Mouse (Mus musculus): ENCODE data around the gene Kpna7.
"Not testable (repeated sequence)": the region's sequence is repeated elsewhere in the genome, so short reads cannot be mapped to it uniquely, and the experiment has no call there.

Gene Kpna7

DNA sequence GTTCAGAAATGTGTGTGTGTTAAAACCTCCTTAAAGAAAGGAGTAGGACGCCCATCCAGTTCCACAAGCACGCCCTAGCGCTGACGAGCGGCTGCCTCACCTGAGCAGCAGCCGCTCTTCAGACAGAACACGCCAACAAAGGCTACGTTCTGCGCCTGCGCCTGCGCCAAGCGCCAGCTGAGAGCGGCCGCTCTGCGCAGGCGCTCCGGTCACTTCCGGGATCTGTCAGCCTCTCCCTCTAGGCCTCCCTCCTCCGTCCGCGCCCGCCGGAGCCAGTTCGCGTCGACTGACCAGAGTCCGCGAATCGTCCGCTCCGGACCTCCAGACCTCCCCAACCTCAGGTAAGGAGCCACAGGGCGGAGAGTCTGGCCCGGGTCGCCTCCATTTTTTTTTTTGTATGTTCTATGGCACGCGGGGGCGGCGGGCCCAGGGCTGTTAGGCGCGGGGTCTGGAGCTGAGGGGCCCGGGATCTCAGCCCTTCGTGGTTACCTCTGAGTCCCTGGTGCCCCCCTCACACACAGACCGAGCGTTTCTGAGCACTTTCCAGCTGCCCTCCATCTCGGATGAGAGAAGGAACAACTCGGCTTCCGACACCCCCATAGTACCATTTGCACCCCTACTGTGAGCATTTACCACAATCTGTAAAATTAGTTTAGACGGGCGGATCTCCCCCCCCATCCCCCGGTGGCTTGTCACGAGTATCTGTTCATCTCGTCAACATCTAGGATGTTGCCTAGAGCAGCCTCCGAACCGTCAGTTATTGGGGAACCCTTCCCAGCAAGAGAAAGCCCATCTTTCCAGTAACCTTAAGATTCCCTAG lies at the start of gene Kpna7, which contains the start of gene Arpc1a:
Kpna7 (minus strand) TSS at position 399 of the 820 bp plus-strand sequence.
Arpc1a (plus strand) TSS at position 199 of the 820 bp plus-strand sequence.
- peak; percentile 94 for DNase-seq (ENCODE audit: low read depth)

DNA sequence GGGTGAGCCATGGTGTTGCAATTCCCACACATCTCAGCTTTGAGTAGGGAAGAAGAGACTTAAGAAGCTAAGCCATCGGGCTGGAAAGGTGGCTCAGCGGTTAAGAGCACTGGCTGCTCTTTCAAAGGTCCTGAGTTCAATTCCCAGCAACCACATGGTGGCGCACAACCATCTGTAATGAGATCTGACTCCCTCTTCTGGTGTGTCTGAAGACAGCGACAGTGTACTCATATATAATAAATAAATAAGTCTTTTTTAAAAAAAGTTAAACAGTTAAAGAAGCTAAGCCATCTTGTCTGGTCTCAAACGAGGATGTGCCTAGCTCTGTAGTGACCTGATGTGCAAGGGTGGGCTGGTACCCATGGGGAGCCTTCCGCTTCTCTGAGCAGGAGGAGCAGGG lies 49.4 kb upstream of the Kpna7 start:
- DNase-seq (ENCODE audit: low read depth) = not testable (repeated sequence)

- DNase-seq (ENCODE audit: low read depth) = no peak
These were observed 47.2 kb upstream of the Kpna7 start for GRCm38 (mm10) chr5:145130995-145131394.

DNA sequence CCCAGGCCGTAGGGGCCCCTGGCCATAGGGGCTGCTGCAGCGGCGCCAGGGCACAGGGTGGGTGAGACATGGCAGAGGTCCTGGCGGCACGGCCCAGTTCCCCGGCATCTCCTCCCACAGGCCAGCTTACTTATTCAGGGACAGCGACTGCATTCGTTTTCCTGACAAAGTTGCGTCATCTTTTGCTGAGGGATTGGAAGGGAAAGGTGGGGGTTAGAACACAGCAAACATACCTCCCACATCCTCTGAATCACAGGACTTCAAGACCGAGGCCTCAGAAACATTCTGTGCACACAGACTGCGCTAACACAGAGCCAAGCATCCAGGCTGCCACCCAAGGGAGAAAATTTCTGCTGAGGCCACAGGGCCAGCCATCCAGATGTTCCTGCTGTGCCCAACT lies 46.4 kb upstream of the Kpna7 start:
- peak; percentile 77 for DNase-seq (ENCODE audit: low read depth)

DNA sequence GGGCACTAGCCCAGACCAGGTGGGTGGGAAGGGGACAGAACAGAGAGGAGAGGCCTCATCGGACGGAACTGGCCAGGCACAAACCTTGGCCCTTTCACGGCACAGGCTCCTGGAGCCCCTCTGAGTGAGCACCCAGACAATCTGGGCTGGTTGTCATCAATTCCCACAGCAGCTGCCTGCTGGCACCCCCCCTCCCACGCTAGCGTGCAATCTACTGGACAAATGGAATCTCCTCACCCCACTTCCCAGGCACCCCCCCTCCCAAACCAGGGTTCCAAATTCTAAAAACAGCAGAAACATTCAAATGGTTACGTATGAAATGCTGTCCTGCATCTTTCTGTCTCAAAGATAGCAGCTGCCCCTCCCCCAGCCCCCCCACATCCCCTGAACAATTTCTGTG lies 45.9 kb upstream of the Kpna7 start:
- DNase-seq (ENCODE audit: low read depth) = not testable (repeated sequence)

DNA sequence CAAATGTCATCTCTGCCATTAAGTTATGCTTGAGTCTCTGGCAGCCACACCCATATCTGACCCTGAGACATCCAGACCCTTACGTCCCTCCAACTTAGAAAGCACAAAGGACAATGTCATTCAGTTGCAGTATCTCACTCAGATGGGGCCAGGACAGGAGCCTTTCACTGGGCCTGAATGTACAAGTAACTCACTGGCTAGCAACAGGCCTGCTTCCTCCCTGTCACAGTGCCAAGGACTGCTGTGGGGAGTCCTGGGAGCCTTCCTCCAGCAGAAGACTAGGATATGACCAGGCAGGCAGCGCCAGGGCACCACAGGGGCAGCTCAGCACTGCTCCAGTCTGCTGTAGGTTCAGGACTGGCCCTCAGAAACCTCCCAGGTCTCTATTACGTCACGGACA lies 45.3 kb upstream of the Kpna7 start:
- peak; percentile 46 for DNase-seq (ENCODE audit: low read depth)

DNA sequence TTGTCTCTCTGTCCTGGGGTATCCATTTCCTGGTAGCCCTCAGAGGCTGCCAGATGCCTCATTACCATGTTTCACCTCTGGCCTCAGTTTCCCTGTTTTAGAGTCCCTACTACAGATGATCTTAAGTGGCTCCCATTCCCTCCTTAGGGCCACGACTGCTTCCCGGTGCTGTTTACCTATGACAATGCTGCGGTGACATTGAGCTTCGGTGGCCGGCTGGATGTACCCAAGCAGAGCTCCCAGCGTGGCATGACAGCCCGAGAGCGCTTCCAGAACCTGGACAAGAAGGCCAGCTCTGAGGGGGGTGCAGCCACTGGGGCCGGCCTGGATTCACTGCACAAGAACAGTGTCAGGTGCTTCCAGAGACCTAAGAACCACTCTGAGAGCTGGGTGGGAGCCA lies 42.8 kb upstream of the Kpna7 start:
- no peak for DNase-seq (ENCODE audit: low read depth)

- no peak for DNase-seq (ENCODE audit: low read depth)
These were observed 39.6 kb upstream of the Kpna7 start for GRCm38 (mm10) chr5:145123396-145123795.

DNA sequence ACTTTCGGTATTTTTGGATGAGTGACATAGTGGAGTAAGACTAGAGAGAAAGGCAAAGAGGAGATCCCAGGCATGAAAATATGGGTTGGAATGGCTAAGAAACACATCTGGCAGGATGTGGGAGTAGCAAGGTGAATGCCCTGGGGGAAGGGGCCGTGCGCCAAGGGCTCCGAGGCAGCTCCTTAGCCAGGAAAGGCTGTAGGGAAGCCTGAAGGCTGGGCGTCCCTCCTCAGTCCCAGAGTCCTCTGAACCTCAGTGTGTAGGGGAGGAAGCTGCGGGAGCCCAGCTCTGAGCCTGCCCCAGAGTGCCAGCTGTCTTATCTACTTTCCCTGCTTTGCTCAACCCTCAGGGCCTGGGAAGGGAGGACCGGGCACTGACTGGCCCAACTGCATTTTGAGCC lies 37.1 kb upstream of the Kpna7 start:
- no peak for DNase-seq (ENCODE audit: low read depth)

DNA sequence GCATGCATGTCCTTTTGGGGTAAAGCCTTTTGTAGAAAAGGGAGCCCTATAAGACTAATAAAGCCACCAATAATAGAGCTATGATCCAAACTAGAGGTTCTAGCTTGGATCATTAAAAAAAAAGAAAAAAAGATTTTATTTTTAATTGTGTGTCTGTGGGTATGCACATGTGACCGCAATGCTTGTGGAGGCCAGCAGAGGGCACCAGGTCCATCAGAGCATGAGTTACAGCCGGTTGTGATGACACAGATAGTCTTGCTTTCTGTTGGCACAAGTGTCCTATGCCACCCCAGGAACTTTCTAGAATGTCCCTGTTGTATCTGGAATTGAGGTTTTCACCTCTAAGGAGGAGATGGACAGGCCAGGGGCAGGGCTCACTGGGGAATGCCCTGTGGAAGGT lies 35.6 kb upstream of the Kpna7 start:
- peak; percentile 53 for DNase-seq (ENCODE audit: low read depth)

GRCm38 (mm10) chr5:145118461-145118860 lies 34.6 kb upstream of the Kpna7 start:
- no peak for DNase-seq (ENCODE audit: low read depth)

DNA sequence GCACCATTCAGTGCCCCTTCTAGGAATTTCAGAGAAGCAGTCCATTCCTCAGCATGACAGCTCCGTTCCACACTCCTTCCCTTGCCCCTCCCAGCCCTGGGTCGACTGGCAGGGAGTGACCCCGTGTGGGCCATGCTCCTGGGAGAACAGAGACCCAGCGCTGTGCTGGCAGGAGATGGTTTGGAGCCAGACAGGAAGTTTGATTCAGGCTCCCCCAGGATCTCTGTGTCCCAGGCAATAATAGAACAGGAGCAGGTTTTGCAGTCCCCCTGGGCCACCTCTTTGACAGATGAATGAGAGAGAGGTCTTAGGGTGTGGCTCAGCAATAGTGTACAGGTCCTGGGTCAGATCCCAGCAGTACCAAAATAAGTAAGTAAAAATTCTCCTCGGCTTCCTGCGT lies 34.2 kb upstream of the Kpna7 start:
- DNase-seq (ENCODE audit: low read depth) = no peak

DNA sequence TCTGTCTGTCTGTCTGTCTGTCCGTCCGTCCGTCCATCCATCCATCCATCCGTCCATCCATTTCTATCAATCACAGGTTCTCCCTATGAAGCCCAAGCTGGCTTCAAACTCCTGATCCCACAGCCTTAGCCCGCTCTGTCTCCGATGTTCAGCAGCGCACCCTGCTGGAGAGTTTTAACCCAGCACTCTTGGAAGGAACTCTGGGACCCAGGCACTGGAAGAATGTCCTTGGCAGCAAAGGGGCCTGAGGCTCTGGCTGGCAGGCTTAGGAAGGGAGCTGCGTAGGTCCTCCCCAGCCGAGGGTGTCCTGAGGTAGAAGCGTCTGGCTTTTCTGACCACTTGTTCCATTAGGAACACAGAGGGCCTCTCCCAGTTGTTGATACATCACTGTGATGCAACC lies 33.1 kb upstream of the Kpna7 start:
- peak; percentile 76 for DNase-seq (ENCODE audit: low read depth)

- DNase-seq (ENCODE audit: low read depth) = peak; percentile 97
These were observed 32.5 kb upstream of the Kpna7 start for GRCm38 (mm10) chr5:145116316-145116715.

- peak; percentile 50 for DNase-seq (ENCODE audit: low read depth)
These were observed 31.9 kb upstream of the Kpna7 start for GRCm38 (mm10) chr5:145115736-145116135.

GRCm38 (mm10) chr5:145114606-145115473 lies 31.0 kb upstream of the Kpna7 start:
- DNase-seq (ENCODE audit: low read depth) = peak; percentile 84

- DNase-seq (ENCODE audit: low read depth) = peak; percentile 87
These were observed 30.3 kb upstream of the Kpna7 start, which contains the start of gene Arpc1b for GRCm38 (mm10) chr5:145114071-145114605. Gene Arpc1b (plus strand): TSS chr5:145114215.

GRCm38 (mm10) chr5:145113416-145113815 lies 29.6 kb upstream of the Kpna7 start:
- no peak for DNase-seq (ENCODE audit: low read depth)

GRCm38 (mm10) chr5:145112566-145112965 lies 28.7 kb upstream of the Kpna7 start:
- no peak for DNase-seq (ENCODE audit: low read depth)

- DNase-seq (ENCODE audit: low read depth) = no peak
These were observed 26.6 kb upstream of the Kpna7 start for GRCm38 (mm10) chr5:145110401-145110800.

- no peak for DNase-seq (ENCODE audit: low read depth)
These were observed 22.0 kb upstream of the Kpna7 start for GRCm38 (mm10) chr5:145105694-145106275.

- DNase-seq (ENCODE audit: low read depth) = no peak
These were observed 20.5 kb upstream of the Kpna7 start for GRCm38 (mm10) chr5:145104328-145104727.

Data from 416B (cell line).